Mouse (Mus musculus): ENCODE measurements around the gene Gm21860. TPM values are rescaled to one million over a fixed set of nuclear protein-coding genes. Genes with fewer than 3 reads are reported as not detected.
"Not testable (repeated sequence)": the region's sequence is repeated elsewhere in the genome, so short reads cannot be mapped to it uniquely, and the experiment has no call there.

The Gm21860 gene
- total and polyA plus RNA-seq, 3 experiments, result not detected

GRCm38 (mm10) chrY:90742261-90743052 is 12.2 kb downstream of the Gm21860 start:
- not testable (repeated sequence) for H3K27me3 ChIP-seq (ENCODE audit: control insufficient read depth in 1 of 2, insufficient read depth in 2 of 2, low read length in 2 of 2); H3K4me3 ChIP-seq (ENCODE audit: control insufficient read depth in 1 of 2, insufficient read depth in 1 of 2, low read depth in 2 of 2, low read length in 2 of 2); H3K4me1 ChIP-seq (ENCODE audit: control insufficient read depth in 1 of 2, insufficient read depth in 2 of 2, low read length in 2 of 2); H3K27ac ChIP-seq (ENCODE audit: control insufficient read depth, low read depth, low read length); H3K79me2 ChIP-seq (ENCODE audit: control insufficient read depth, insufficient read depth, low read length, poor library complexity); H3K9me3 ChIP-seq (replicated peaks; ENCODE audit: insufficient read depth, low read length); H3K36me3 ChIP-seq (ENCODE audit: control insufficient read depth in 1 of 2, insufficient read depth in 2 of 2, low read length in 2 of 2); H3K9ac ChIP-seq (ENCODE audit: control insufficient read depth, low read depth, low read length, poor library complexity, severe bottlenecking)
- DNase-seq (ENCODE audit: low read depth, low spot score), result peak; percentile 1

GRCm38 (mm10) chrY:90741452-90742260 is 13.0 kb downstream of the Gm21860 start:
- not testable (repeated sequence) for H3K4me1 ChIP-seq (ENCODE audit: control insufficient read depth in 1 of 2, insufficient read depth in 2 of 2, low read length in 2 of 2); H3K36me3 ChIP-seq (ENCODE audit: control insufficient read depth in 1 of 2, insufficient read depth in 2 of 2, low read length in 2 of 2); H3K79me2 ChIP-seq (ENCODE audit: control insufficient read depth, insufficient read depth, low read length, poor library complexity); H3K4me3 ChIP-seq (ENCODE audit: control insufficient read depth in 1 of 2, insufficient read depth in 1 of 2, low read depth in 2 of 2, low read length in 2 of 2); H3K9me3 ChIP-seq (replicated peaks; ENCODE audit: insufficient read depth, low read length); H3K27ac ChIP-seq (ENCODE audit: control insufficient read depth, low read depth, low read length); H3K9ac ChIP-seq (ENCODE audit: control insufficient read depth, low read depth, low read length, poor library complexity, severe bottlenecking); H3K27me3 ChIP-seq (ENCODE audit: control insufficient read depth in 1 of 2, insufficient read depth in 2 of 2, low read length in 2 of 2)
- DNase-seq (ENCODE audit: low read depth, low spot score), result peak; percentile 89

GRCm38 (mm10) chrY:90741006-90741405 is 13.6 kb downstream of the Gm21860 start:
- H3K9ac ChIP-seq (ENCODE audit: control insufficient read depth, low read depth, low read length, poor library complexity, severe bottlenecking); H3K4me3 ChIP-seq (ENCODE audit: control insufficient read depth in 1 of 2, insufficient read depth in 1 of 2, low read depth in 2 of 2, low read length in 2 of 2); H3K36me3 ChIP-seq (ENCODE audit: control insufficient read depth in 1 of 2, insufficient read depth in 2 of 2, low read length in 2 of 2); H3K27ac ChIP-seq (ENCODE audit: control insufficient read depth, low read depth, low read length); H3K79me2 ChIP-seq (ENCODE audit: control insufficient read depth, insufficient read depth, low read length, poor library complexity); H3K27me3 ChIP-seq (ENCODE audit: control insufficient read depth in 1 of 2, insufficient read depth in 2 of 2, low read length in 2 of 2); H3K9me3 ChIP-seq (replicated peaks; ENCODE audit: insufficient read depth, low read length); H3K4me1 ChIP-seq (ENCODE audit: control insufficient read depth in 1 of 2, insufficient read depth in 2 of 2, low read length in 2 of 2): not testable (repeated sequence)
- peak; percentile 89 for DNase-seq (ENCODE audit: low read depth, low spot score)

GRCm38 (mm10) chrY:90740013-90740561 is 14.5 kb downstream of the Gm21860 start:
- Histone ChIP-seq H3K9ac (ENCODE audit: control insufficient read depth, low read depth, low read length, poor library complexity, severe bottlenecking) (no peak overlapping the region), H3K9me3 (replicated peaks; ENCODE audit: insufficient read depth, low read length) (peaks cover 7% of the 10 kb centered on the region), H3K79me2 (ENCODE audit: control insufficient read depth, insufficient read depth, low read length, poor library complexity) (no peaks in the 10 kb centered on the region), H3K27me3 (ENCODE audit: control insufficient read depth in 1 of 2, insufficient read depth in 2 of 2, low read length in 2 of 2) (no peaks in the 10 kb centered on the region), H3K4me1 (ENCODE audit: control insufficient read depth in 1 of 2, insufficient read depth in 2 of 2, low read length in 2 of 2) (no peaks in the 10 kb centered on the region), H3K36me3 (ENCODE audit: control insufficient read depth in 1 of 2, insufficient read depth in 2 of 2, low read length in 2 of 2) (no peaks in the 10 kb centered on the region), H3K4me3 (ENCODE audit: control insufficient read depth in 1 of 2, insufficient read depth in 1 of 2, low read depth in 2 of 2, low read length in 2 of 2) (no peak overlapping the region), H3K27ac (ENCODE audit: control insufficient read depth, low read depth, low read length) (no peak overlapping the region)
- peak; percentile 89 for DNase-seq (ENCODE audit: low read depth, low spot score)
- TF ChIP-seq CTCF (IDR thresholded peaks at IDR 0.05 in 2 of 3, conservative IDR thresholded peaks at IDR 0.05 in 1 of 3; ENCODE audit: control insufficient read depth in 1 of 3, insufficient read depth in 1 of 3, low read depth in 2 of 3, low read length in 3 of 3, poor library complexity in 1 of 3, severe bottlenecking in 1 of 3) (no peak), USF2 (IDR thresholded peaks at IDR 0.05; ENCODE audit: borderline replicate concordance in 1 of 2, insufficient read depth in 1 of 2, low read depth in 1 of 2, low read length in 2 of 2) (no peak), MXI1 (IDR thresholded peaks at IDR 0.05; ENCODE audit: low read depth, low read length) (no peak), JUND (IDR thresholded peaks at IDR 0.05; ENCODE audit: low read depth, low read length) (no peak), RAD21 (IDR thresholded peaks at IDR 0.05; ENCODE audit: low read depth, low read length) (no peak), USF1 (IDR thresholded peaks at IDR 0.05; ENCODE audit: low read depth, low read length) (no peak), UBTF (IDR thresholded peaks at IDR 0.05; ENCODE audit: borderline replicate concordance, insufficient read depth, low read depth, low read length) (no peak), TCF12 (IDR thresholded peaks at IDR 0.05; ENCODE audit: low read depth, low read length) (no peak), ZMIZ1 (IDR thresholded peaks at IDR 0.05; ENCODE audit: low read depth, low read length) (no peak), NELFE (IDR thresholded peaks at IDR 0.05; ENCODE audit: low read depth, low read length) (no peak), MYB (IDR thresholded peaks at IDR 0.05; ENCODE audit: low read depth, low read length) (no peak), GABPA (IDR thresholded peaks at IDR 0.05; ENCODE audit: low read depth, low read length) (no peak), MYC (IDR thresholded peaks at IDR 0.05; ENCODE audit: low read depth, low read length) (no peak), POLR2AphosphoS5 (IDR thresholded peaks at IDR 0.05; ENCODE audit: borderline replicate concordance, low read depth, low read length) (no peak)
